ENCODE assay signal across 8 mouse cellular contexts in genomic region chr7:120865100-120865499, GRCm38 (mm10). TPM values are rescaled to one million over a fixed set of nuclear protein-coding genes. Genes with fewer than 3 reads are reported as not detected.
A peak's percentile ranks its signal among the peaks of the same experiment; 100 is the strongest.
DNase-seq lines count a peak whose midpoint lies in the region; ATAC-seq and TF ChIP-seq lines count a peak whose summit lies in the region.

No protein-coding gene starts in this region.

- DNase-seq in B cell, adult 2 months = peak; percentile 75 to 78
- no peak for DNase-seq in forebrain, postnatal 0 days
- DNase-seq in lung, embryonic 14.5 days = peak; percentile 95
- DNase-seq in left cerebral cortex, adult 2 months (ENCODE audit: extremely low spot score in 1 of 2, low spot score in 2 of 2) = no peak

- no peak overlapping the region for H3K9ac ChIP-seq in forebrain, postnatal 0 days
- H3K9ac ChIP-seq in intestine, embryonic 15.5 days = no peak overlapping the region
- no peak overlapping the region for H3K9ac ChIP-seq in lung, embryonic 14.5 days
- no peak overlapping the region for H3K9ac ChIP-seq in neural tube, embryonic 15.5 days (replicated peaks)

- intact Hi-C loops in left cerebral cortex, adult 2 months (cut with DNase I) = no loop called here

- no peak for TF ChIP-seq POLR2A in bone marrow macrophage, adult 2 months (IDR thresholded peaks at IDR 0.05; ENCODE audit: borderline replicate concordance, low read depth, low read length)

- H3K36me3 ChIP-seq in forebrain, postnatal 0 days (ENCODE audit: insufficient read depth) = no peaks in the 10 kb centered on the region; the same call in 1 of the 2 replicates
- H3K36me3 ChIP-seq in intestine, embryonic 15.5 days = no peaks in the 10 kb centered on the region
- H3K36me3 ChIP-seq in lung, embryonic 14.5 days (ENCODE audit: insufficient read depth) = 0 out of 2 replicates have a peak, but pooled peaks cover 2% of the 10 kb centered on the region
- 0 out of 2 replicates have a peak, but pooled peaks cover under 1% of the 10 kb centered on the region for H3K36me3 ChIP-seq in neural tube, embryonic 15.5 days

- TF ChIP-seq CTCF in bone marrow macrophage, adult 2 months (IDR thresholded peaks at IDR 0.05; ENCODE audit: low read depth, low read length) = no peak
- TF ChIP-seq CTCF in forebrain, postnatal 0 days (IDR thresholded peaks at IDR 0.05; ENCODE audit: low read depth) = no peak
- TF ChIP-seq CTCF in lung, embryonic 14.5 days (IDR thresholded peaks at IDR 0.05; ENCODE audit: low read depth) = no peak
- no peak for TF ChIP-seq CTCF in left cerebral cortex, adult 2 months (IDR thresholded peaks at IDR 0.05)

- 0 out of 2 replicates have a peak, but pooled peaks have one; percentile 27 for ATAC-seq in forebrain, postnatal 0 days
- peak; percentile 90 for ATAC-seq in intestine, embryonic 15.5 days
- ATAC-seq in lung, embryonic 14.5 days (ENCODE audit: insufficient read depth) = peak; percentile 92
- ATAC-seq in neural tube, embryonic 15.5 days (ENCODE audit: low FRiP score) = peak; percentile 81
- ATAC-seq in cerebellum, adult (ENCODE audit: insufficient number of reproducible peaks, low FRiP score, low TSS enrichment) = no peak

- H3K27ac ChIP-seq in bone marrow macrophage, adult 2 months (ENCODE audit: insufficient read depth, low read depth, low read length) = peak overlapping the region; percentile 47
- no peak overlapping the region for H3K27ac ChIP-seq in forebrain, postnatal 0 days (ENCODE audit: low read depth, low read length)
- H3K27ac ChIP-seq in intestine, embryonic 15.5 days = peak overlapping the region; percentile 87
- peak overlapping the region; percentile 27; the same call in 1 of the 2 replicates for H3K27ac ChIP-seq in lung, embryonic 14.5 days (ENCODE audit: low read depth)
- peak overlapping the region; percentile 81; the same call in 1 of the 2 replicates for H3K27ac ChIP-seq in neural tube, embryonic 15.5 days (replicated peaks)
- H3K27ac ChIP-seq in left cerebral cortex, adult 2 months = no peak overlapping the region

- H3K4me2 ChIP-seq in forebrain, postnatal 0 days (ENCODE audit: low read depth) = no peak overlapping the region
- H3K4me2 ChIP-seq in intestine, embryonic 15.5 days (replicated peaks) = peak overlapping the region; percentile 33
- peak overlapping the region; percentile 18; the same call in 1 of the 2 replicates for H3K4me2 ChIP-seq in lung, embryonic 14.5 days
- peak overlapping the region; percentile 20 for H3K4me2 ChIP-seq in neural tube, embryonic 15.5 days

- peaks cover 60% of the 10 kb centered on the region for H3K4me1 ChIP-seq in bone marrow macrophage, adult 2 months (ENCODE audit: control insufficient read depth, insufficient read depth, low read length)
- H3K4me1 ChIP-seq in forebrain, postnatal 0 days (ENCODE audit: insufficient read depth) = 0 out of 2 replicates have a peak, but pooled peaks cover 4% of the 10 kb centered on the region
- peaks cover 77% of the 10 kb centered on the region for H3K4me1 ChIP-seq in intestine, embryonic 15.5 days (replicated peaks)
- peaks cover 13% of the 10 kb centered on the region for H3K4me1 ChIP-seq in lung, embryonic 14.5 days (ENCODE audit: insufficient read depth)
- peaks cover 43% of the 10 kb centered on the region for H3K4me1 ChIP-seq in neural tube, embryonic 15.5 days

- WGBS in forebrain, postnatal 0 days = 19% methylated on average over 7 of the region's 7 CpGs
- 6% methylated on average over 7 of the region's 7 CpGs for WGBS in intestine, embryonic 15.5 days
- 2% methylated on average over 7 of the region's 7 CpGs for WGBS in lung, embryonic 14.5 days
- WGBS in neural tube, embryonic 15.5 days = 4% methylated on average over 7 of the region's 7 CpGs

- no peaks in the 10 kb centered on the region for H3K9me3 ChIP-seq in forebrain, postnatal 0 days (ENCODE audit: low read length)
- H3K9me3 ChIP-seq in intestine, embryonic 15.5 days = no peaks in the 10 kb centered on the region
- H3K9me3 ChIP-seq in lung, embryonic 14.5 days (ENCODE audit: low read depth, low read length) = no peaks in the 10 kb centered on the region
- H3K9me3 ChIP-seq in neural tube, embryonic 15.5 days (replicated peaks) = no peaks in the 10 kb centered on the region

- no peaks in the 10 kb centered on the region for H3K27me3 ChIP-seq in forebrain, postnatal 0 days (ENCODE audit: insufficient read depth, low read length)
- H3K27me3 ChIP-seq in intestine, embryonic 15.5 days (replicated peaks) = no peaks in the 10 kb centered on the region
- no peaks in the 10 kb centered on the region for H3K27me3 ChIP-seq in lung, embryonic 14.5 days (ENCODE audit: insufficient read depth, low read length)
- no peaks in the 10 kb centered on the region for H3K27me3 ChIP-seq in neural tube, embryonic 15.5 days (replicated peaks)

- peak overlapping the region; percentile 45 for H3K4me3 ChIP-seq in bone marrow macrophage, adult 2 months (ENCODE audit: insufficient read depth, low read length)
- no peak overlapping the region for H3K4me3 ChIP-seq in forebrain, postnatal 0 days (ENCODE audit: low read depth, low read length)
- no peak overlapping the region for H3K4me3 ChIP-seq in intestine, embryonic 15.5 days (replicated peaks)
- no peak overlapping the region for H3K4me3 ChIP-seq in lung, embryonic 14.5 days (ENCODE audit: low read depth, low read length)
- H3K4me3 ChIP-seq in neural tube, embryonic 15.5 days (replicated peaks) = no peak overlapping the region
- H3K4me3 ChIP-seq in left cerebral cortex, adult 2 months = no peak overlapping the region

RNA-seq across cellular contexts. Expression of gene Eef2k, which starts 22.5 kb away (rescaled TPM):
- polyA plus RNA-seq in bone marrow macrophage, adult 2 months (2012; ENCODE audit: insufficient read depth, insufficient read length, missing spikeins) = 10.4 and 15.1 TPM in 2 replicates
- total RNA-seq in forebrain, postnatal 0 days (2014; rRNA removed) = 53.8 and 56.4 TPM in 2 replicates
- 31.6 and 35.4 TPM in 2 replicates for polyA plus RNA-seq in forebrain, postnatal 0 days (2015; fragmentation: Nextera tagmentation; extraction: Ambion mirVana)
- polyA plus RNA-seq in intestine, embryonic 15.5 days (2015; fragmentation: Nextera tagmentation; extraction: Ambion mirVana) = 44.4 and 47.2 TPM in 2 replicates
- polyA plus RNA-seq in lung, embryonic 14.5 days (2014; fragmentation: Nextera tagmentation; extraction: Ambion mirVana) = 11.2 and 13.0 TPM in 2 replicates
- 33.5 and 40.6 TPM in 2 replicates for polyA plus RNA-seq in neural tube, embryonic 15.5 days (2015; fragmentation: Nextera tagmentation; extraction: Ambion mirVana)
- 10 to 100 TPM; 34.1 to 34.4 TPM for total RNA-seq in left cerebral cortex, adult 2 months (2021)

RNA-seq across cellular contexts. Expression of gene Polr3e, which starts 52.4 kb away (rescaled TPM):
- polyA plus RNA-seq in bone marrow macrophage, adult 2 months (2012; ENCODE audit: insufficient read depth, insufficient read length, missing spikeins) = 9.2 and 9.3 TPM in 2 replicates
- total RNA-seq in forebrain, postnatal 0 days (2014; rRNA removed) = 28.3 and 31.2 TPM in 2 replicates
- polyA plus RNA-seq in forebrain, postnatal 0 days (2015; fragmentation: Nextera tagmentation; extraction: Ambion mirVana) = 18.1 and 20.9 TPM in 2 replicates
- polyA plus RNA-seq in intestine, embryonic 15.5 days (2015; fragmentation: Nextera tagmentation; extraction: Ambion mirVana) = 40.3 and 41.5 TPM in 2 replicates
- polyA plus RNA-seq in lung, embryonic 14.5 days (2014; fragmentation: Nextera tagmentation; extraction: Ambion mirVana) = 24.3 and 24.6 TPM in 2 replicates
- polyA plus RNA-seq in neural tube, embryonic 15.5 days (2015; fragmentation: Nextera tagmentation; extraction: Ambion mirVana) = 23.4 and 26.4 TPM in 2 replicates
- 10 to 100 TPM; 26.4 to 27.8 TPM for total RNA-seq in left cerebral cortex, adult 2 months (2021)

RNA-seq across cellular contexts. Expression of gene Gm5737, which starts 52.9 kb away (rescaled TPM):
- not detected in 2 replicates for polyA plus RNA-seq in bone marrow macrophage, adult 2 months (2012; ENCODE audit: insufficient read depth, insufficient read length, missing spikeins)
- total RNA-seq in forebrain, postnatal 0 days (2014; rRNA removed) = not detected in 2 replicates
- 0.16 TPM in 1 of 2 replicates, not detected in the other for polyA plus RNA-seq in forebrain, postnatal 0 days (2015; fragmentation: Nextera tagmentation; extraction: Ambion mirVana)
- polyA plus RNA-seq in intestine, embryonic 15.5 days (2015; fragmentation: Nextera tagmentation; extraction: Ambion mirVana) = not detected in 2 replicates
- polyA plus RNA-seq in lung, embryonic 14.5 days (2014; fragmentation: Nextera tagmentation; extraction: Ambion mirVana) = not detected in 2 replicates
- polyA plus RNA-seq in neural tube, embryonic 15.5 days (2015; fragmentation: Nextera tagmentation; extraction: Ambion mirVana) = 0.14 TPM in 1 of 2 replicates, not detected in the other
- under 1 TPM in 1 of 2 experiments, not detected in 1; 0.27 TPM for total RNA-seq in left cerebral cortex, adult 2 months (2021)

Comparison
In these comparisons a context has a peak if more than half of its experiments do, and no peak if none do; other contexts are left out.
1. DNase-seq: peak in B cell, adult 2 months (2 of 2) and lung, embryonic 14.5 days (single experiment); none in forebrain, postnatal 0 days (single experiment) and left cerebral cortex, adult 2 months (0 of 2).
2. H3K27ac ChIP-seq: peak in bone marrow macrophage, adult 2 months (single experiment), intestine, embryonic 15.5 days (single experiment), lung, embryonic 14.5 days (single experiment) and neural tube, embryonic 15.5 days (single experiment); none in forebrain, postnatal 0 days (single experiment) and left cerebral cortex, adult 2 months (single experiment).